Mouse (Mus musculus) right cerebral cortex, postnatal 10 days (tissue): ENCODE measurements at regions not wholly inside any gene's neighbourhood (a gene's known extent, or its start where the extent isn't known, plus 50 kb on each side); places are given as distances from the start of the nearest gene placed in this dataset.

ENCODE experiments used
- DNase-seq, 2 experiments: peaks; one replicate each; pipeline ENCODE4 v3.0.0; 2021; ENCODE audit warnings: low spot score in 2 of 2

DNA sequence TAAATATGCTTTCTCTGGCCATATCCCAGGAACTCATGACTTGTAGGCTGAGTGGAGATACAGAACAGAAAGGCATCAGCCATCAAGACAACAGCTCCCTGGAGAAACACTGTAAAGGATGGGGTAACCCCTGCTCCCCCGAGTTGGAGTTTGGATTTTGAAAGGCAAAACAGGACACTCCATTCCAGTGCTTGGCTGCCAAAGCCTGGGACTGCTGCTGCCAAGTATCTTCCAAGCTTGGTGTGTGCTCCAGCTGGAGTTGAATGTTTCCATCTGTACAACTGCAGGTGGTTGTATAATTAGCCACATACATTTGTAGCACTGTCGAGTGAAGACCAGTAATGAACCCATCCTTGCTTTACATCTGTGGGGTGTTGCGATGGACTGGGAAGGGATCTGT is 62.1 kb downstream of the 4933412E24Rik start:
- peak; percentile 76 to 87 for DNase-seq

DNA sequence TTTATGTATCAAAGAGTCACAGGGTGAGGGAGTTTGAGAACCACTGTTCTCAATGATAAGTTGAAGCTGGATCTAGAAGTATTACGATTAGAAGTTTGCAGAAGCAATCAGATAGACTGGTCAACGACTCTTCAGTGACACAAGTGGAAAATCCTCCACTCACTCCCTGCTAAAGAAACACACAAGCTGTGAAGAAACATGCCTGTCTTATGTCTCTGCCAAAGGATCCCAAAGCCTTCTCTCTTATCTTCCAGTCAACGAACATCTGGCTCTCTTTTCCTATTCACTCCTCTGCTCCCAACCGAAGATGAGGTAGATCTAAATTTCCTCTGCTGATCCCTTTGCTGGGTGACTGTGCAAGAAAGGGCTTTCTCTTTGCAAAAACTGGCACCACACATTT is 62.6 kb downstream of the 4933412E24Rik start:
- no peak for DNase-seq

DNA sequence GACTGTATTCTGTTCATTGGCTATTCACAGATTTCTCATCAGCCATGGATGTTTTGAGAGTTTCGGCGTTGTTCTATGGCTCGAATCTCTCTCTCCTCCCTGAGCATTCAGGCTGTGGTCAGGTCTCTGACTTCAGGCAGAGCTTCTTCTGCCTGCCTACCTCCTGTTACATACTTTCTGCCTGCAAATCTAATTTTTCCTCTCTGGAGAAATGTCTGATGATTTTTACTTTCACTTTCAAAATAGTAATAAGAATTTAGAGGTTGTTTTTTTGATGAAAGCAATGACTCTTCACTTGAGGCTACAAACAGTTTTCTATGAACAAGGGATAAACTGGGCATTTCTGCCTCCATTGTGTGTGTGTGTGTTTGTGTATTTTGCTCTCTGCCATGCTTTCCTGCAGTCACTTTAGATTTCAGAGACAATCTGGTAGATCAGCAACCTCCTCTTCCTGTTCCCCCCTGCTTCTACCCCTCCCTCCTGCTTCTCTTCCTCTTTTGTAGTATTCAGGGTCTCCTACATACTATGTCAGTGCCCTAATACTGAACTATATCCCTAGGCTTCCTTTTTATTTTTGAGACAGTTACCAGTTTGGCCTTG is 65.7 kb downstream of the 4933412E24Rik start:
- no peak for DNase-seq

DNA sequence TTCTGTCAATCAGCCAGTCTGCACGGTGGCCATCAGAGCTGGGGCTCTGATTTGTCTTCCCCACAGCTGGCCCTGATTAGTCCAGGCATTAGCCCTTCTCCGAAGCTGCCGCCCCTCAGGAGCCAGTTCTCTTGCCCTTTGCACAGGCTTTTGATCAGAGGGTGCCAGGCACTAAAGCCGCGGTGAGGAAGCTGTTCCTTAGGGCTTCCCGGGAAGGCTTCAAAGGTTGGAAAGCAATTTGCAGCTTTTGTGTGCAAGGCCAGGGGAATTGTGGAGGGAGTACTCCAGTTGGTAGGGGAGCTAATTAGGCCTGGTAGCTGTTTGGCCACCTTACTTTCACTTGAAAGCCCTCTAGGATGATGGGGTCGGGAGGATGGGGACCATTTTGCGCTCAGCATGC is 71.2 kb downstream of the 4933412E24Rik start:
- DNase-seq: no peak

DNA sequence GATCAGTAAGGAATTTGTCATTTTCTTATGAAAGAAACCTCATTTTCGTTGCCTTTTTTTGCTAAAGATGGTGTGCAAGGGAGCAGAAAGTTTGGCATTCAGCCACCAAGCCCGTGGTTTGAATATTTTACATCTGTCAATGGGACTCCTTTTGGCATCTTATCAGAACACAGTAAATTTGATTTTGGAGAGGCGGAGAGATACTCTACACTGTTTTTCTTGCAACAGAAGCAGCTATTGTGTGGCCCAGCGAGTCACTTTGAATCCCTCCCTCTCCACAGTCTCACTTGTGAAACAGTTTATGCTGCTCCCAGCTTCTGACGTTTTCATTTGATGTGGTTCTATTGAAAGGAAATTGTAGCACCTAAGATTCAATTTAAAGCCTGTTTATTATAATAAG is 79.9 kb downstream of the 4933412E24Rik start:
- peak; percentile 34 to 42 for DNase-seq

DNA sequence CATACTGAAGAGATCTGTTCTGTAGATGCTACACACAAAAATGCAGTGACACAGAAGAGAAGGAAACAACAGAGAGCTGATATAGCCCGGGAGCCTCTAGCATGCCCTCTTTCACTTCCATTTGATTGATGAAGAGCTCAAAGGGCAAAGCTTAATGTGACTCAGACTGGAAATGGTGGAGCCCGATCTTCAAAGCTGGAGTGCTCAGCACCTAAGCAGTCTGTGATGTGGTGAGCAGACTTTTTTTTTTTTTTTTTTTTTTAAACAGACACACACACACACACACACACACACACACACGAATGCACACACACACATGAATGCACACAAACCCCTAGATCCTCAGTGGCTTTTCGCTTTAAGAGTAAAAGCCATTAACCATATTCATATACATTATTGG is 102.6 kb downstream of the 4933412E24Rik start:
- DNase-seq: no peak

DNA sequence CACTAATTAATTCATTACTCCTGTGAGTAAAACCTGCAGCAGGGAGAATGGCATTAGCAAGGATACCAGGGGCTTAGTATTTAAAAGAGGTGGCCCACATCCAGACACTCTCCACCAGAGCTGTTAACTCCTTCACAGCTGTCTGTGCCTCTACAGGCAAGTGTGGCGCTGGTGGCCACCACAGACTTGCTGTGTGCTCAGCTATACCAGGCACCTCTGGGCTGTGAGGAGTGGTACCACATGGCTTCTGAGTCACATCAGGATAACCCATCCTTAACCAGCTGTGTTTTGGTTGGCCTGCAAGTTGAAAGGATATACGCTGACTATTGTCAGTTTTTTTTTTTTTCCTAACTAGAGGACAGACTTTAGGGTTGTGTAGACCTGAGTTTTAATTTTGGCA is 108.1 kb downstream of the 4933412E24Rik start:
- no peak for DNase-seq

DNA sequence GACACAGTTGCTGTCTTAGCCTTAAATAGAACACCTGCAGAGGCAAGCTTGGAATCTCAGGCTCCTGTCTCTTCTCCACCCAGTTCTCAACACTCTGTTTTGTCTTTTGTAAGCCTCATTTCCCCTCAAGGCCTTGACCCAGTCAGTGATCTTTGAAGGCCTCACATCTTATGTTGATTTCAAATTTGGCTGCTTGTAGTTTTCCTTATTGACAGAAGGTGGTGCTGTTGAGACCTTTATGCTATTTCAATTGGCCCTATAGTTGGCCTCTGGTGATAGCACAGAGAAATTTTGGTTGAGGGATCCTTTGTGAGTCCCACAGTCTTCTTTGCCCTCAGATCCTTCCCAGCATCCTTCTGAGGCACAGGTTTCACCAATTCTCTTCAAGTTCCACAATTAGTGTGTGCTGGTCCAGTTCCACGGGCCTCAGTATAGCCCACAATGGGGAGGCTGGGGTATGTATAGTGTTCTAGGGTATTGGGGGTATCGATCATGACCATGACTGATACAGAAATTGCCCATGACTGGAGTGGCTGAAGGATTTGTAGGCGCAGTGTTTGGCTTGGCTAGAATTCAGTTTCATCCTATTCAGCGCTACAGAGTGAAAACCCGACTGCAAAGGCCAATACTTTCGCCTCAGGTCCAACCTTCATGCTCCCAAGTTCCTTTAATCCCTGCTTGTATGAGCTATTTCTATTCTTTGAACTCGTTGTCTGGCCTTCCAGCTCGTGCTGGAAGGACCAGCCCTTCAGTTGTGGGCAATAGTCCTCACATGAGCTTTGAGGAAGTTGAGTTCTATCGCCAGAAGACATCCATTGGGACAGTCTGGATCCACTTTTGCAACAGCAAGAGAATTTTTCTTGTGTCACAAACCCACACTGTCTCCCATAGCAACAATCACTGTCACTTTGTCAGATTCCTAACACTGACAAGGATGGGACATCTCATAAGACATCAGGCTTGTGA is 110.3 kb downstream of the 4933412E24Rik start:
- no peak for DNase-seq

DNA sequence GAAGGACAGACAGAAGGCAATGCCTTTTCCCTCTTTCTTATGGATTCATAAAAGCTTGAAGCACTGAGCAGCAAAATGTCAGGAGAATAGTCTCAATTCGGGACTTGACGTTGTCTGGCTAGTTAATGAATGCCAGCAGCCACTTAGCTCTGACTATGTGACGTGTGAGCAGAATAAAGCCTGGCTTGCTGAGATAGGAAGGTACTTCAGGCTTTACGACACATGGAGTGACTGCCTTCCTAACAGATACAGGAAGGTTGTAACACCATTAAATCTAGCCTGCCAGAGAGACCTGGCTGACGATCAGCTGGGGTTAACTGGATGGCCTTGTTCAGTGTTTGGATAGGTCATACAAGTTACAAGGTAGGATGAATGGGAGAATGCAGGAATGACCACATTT is 111.7 kb downstream of the 4933412E24Rik start:
- DNase-seq: no peak

DNA sequence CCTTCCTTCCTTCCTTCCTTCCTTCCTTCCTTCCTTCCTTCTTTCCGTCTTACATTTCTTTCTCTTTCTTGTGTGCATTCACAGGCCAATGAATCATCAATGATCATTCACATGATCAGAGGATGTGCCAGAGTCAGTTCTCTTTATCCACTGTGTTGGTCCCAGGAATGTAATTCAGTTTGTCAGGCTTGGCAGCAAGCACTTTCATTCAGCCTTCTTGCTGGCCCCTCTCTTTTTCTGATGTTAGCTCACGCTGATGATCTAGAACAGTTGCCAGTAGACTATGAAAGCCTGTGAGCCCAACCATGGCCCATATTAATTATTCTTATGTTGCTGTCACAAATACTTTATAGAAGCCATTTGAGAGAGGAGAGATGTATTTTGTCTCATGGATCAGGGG is 127.4 kb downstream of the 4933412E24Rik start:
- no peak for DNase-seq

DNA sequence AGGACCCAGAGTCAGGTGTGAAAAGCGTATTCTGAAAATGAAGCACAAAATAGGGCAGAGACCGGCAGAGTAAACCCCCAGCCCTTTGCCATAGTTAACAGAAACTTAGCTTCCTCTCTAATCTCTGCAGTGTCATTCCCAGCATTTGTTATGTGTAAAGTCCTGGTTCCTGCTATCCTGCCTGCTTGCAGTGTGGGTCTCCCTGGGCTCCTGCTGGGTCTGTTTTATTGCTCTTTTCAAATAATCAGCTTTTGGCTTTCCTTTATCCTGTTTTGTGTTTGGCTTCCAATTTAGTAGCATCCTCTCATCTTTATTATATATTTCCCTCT is 128.3 kb downstream of the 4933412E24Rik start:
- no peak for DNase-seq

DNA sequence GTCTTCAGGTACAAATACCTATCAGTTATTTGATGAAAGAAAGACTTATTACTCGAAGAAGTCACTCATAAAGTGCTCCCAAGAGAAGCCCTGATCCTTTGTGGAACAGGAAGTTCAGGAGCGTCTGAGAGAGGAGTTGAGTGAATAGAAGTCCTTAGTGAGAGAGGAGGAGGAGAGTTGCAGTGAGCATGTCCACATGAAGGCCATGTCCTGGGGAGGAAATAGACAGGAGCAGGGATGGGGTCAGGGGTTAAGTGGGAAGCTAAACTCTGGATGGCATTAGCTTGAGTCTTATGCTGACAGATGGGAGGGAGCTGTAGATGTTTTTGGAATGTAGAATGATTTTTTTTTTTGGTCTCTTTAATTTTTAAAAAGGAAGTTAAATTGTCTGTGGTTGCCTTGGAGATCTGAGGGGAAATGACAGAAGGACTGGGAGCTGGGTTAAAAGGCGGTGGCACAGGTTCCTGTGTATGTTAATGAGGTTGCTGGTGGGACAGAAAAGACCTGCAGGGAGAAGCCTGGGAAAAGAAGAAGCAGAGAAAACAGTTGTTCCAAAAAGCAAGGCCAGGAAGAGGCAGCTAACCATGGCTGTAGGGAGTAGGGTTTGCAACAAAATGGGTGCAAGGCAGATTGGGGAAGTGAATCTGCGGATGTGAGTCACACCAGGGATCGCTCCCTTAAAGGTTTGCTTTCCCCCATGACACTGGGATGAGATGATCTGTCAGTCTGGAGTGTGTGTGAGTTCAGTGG is 128.9 kb downstream of the 4933412E24Rik start:
- no peak for DNase-seq

DNA sequence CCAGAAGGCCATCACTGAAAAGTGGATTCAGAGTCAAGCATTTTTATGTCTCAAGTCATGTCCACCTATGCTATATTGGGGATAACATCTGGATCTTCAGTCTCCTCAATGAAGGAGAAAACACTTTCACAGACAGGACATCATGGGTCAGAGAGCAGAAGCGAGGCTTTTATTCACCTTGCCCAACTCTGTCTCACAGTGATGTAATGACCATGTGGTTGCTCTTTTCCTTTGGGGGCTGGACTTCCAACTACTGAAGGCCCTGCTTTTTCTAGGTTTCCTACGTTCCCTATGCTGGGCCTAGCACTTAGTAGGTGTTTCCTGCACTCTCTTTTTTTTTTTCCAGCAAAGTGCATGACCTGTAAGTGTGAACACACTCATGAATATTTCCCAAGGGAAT is 130.4 kb downstream of the 4933412E24Rik start:
- no peak for DNase-seq

DNA sequence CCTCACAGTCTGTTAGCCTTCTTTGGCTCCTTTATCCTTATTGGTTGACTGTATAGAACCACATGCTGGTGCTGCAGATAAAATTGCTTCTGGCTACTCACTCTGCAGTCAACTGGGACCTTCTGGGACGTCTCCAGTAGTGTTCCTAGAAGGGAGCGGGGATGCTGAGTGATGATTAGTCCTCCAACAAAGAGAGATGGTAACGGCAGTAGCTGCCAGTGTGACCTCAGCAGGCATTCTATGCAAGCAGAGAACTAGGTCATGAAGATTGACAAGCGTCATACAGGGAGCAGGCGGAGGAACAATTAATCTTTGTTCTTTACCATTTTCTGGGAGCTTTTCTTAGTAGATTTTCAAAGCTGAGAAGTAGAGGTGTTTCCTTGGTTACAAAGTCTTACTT is 134.0 kb downstream of the 4933412E24Rik start:
- DNase-seq: no peak

DNA sequence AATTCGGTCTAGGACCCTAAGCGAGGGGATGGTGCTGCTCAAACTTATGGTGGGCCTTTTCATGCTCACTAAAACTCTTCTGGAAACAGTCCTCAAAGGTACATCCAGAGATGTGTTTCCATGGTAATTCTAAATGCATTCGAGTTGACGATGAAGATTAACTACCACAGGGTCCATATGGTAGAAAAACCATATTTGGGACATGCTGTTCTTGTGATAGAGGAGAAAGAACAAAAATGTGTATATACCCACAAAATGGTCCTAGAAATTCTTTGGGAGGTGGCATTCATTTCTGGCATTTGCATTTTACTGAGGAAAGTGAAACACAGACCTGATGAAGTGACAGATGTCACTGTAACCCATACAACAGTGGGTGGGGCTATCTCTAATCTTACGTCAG is 136.0 kb downstream of the 4933412E24Rik start:
- no peak for DNase-seq

DNA sequence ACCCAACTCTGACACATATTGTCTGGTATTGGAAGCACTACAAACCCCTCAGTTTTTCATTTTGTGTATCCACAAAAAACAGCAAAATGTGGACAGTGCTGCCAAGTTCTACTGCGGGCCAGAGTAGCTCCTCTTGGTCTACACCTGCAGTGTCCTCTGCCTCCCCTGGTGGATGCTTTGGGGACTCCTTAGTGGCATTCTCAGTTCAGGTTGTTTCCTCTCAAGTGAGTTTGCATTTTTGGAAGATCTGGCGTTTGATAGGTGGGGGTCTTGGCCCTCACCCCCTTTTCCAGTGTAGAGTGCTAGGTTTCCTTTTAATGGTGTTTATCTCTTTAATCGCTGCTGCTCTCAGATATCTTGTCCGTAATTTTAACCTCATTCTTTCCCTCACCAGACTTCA is 137.1 kb downstream of the 4933412E24Rik start:
- DNase-seq: no peak

DNA sequence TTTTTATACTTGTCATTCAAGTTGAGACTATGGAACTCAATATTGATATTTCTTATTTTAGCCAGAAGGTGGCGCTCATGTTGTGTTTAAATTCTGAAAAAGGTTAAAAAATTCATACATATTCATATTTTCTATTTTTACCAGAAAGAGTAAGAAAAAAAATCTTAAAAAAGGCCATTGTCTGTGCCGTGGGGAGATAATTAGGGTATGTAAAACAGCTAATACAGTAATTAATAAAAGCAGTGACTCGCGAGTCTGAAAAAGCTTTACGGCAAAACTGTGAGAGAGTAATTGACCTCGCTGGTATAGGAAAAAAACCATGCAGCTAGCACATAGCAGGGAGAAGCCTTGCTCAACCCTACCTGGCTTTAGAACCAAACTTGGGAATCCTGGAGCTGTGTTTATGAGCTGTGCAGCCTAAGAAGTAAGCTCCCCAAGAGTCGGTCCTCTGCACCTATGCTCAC is 140.1 kb downstream of the 4933412E24Rik start:
- no peak for DNase-seq

DNA sequence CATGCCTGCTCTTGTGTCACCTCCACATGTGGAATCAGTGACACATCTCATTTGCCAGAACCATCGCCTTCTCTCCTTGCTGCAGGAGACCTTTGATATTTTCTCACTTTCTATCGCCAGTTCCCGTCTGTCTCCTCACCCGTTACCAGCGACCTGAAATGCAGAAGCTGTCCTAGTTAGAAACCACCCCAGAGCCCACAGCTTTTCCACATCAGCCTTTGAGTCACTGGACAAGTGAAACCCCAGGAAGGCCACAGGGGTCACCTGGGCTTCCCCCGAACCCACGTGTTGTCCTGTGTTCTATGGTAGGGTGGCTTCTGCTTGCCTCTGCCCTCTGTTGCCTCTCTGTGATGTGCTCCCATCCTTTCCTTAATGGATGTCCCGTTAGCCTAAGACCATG is 149.7 kb downstream of the 4933412E24Rik start:
- no peak for DNase-seq

DNA sequence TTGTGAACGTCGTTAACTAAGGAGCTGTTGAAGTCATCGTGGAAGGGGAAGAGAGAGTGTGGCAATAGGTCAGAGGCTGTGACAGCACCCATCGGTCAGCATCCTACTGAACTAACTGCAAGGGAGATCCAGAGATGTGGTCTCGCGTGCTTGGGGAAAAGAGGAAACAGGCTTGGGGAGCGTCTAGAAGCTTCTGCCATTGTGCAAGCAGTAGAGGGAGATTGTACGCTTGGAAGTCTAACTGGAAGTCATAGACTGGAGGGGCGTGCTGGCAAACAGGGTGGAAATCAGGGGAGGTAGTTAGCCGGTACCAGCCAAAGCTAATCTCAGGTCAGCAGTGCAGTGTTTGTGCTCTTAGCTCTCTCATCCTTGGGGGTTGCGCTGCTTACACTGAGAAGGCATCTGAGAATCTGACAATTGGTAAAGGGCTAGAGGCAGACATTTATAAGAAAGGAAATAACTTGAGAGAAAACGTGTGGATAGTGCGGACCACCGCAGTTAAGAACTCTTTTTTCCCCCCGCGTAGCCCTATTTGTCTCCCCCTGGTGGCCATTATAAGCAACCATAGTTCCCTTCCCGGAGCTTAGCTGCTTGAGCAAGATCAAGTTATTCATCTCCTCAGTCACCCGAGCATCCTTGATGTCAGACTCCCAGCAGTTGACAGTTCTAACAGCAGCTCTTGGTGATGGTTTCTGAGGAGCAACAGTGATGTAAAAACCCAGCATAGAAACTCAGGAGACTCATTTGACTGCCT is 151.5 kb downstream of the 4933412E24Rik start:
- DNase-seq: no peak

DNA sequence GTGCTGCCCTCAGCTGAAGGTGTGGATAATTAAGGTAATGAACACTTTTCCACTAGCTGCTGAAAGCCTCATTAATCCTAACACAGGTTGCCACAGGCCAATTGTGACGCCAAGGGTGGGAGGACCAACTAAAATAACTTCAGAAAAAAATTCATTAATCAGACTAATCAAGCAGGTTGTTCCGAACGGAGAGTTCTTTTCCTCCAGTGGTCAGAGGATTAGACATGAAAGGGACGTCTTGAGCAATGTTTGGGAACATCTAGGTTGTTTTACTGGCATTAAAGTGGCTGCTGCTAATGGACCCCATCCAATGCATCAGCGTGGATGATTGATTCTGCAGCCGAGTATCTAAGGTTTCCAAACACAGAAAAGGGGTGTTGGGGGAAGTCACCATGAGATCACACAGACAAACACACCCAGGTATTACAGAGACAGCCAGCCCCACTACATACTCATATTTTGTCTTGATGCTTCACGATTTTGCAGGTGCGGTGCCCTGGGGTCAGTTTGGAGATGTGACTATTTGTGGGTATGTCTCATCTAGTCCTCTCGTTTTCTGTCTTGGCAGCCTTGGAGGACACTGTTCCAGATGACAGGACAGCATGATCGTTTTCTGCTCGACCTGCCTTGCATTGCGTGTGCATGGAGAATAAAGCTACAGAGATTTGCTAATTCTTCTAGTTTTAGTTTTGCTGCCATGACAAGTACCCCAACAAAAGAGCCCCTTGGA is 164.0 kb downstream of the 4933412E24Rik start:
- no peak for DNase-seq

DNA sequence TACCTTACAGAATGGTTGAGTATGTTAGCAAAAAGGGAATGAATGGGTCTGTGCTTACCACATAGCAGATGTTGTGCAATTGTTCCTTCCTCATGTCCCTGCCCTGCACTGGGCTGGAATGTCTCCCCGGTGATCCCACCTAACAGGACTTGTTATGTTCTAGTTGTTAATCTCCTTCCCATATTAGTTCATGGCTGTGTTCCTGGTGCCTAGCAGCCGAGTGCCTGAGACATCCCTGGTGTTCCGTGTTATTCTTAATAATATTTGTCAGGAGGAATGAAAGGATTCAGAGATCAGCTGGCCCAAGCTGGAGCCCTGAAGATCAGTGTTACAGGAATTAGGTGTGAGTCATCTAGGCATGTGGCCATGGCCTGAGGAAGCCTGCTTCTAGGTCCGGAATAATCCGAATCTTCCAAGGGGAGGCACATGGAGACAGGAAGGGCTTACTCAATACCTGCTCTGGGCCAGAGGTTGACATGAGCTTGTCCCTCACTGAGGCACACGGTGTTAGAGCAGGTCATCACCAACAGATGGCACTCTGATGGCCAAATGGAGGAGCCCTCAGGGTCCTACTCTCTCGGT is 171.2 kb downstream of the 4933412E24Rik start:
- DNase-seq: no peak
